Mouse (Mus musculus) lung, postnatal 4 days (tissue): Measurements from ENCODE around the gene Pitx2.
A peak's percentile ranks its signal among the peaks of the same experiment; 100 is the strongest.

Source experiments
- DNase-seq, 2 experiments: peaks; one replicate each; pipeline ENCODE4 v3.0.0; 2021

The Pitx2 gene

GRCm38 (mm10) chr3:129217862-129218370, 18.2 kb downstream of the Pitx2 start:
- DNase-seq = no peak

- peak in 1 of 2 experiments; percentile 24 for DNase-seq
Observed at GRCm38 (mm10) chr3:129218371-129218921, 18.8 kb downstream of the Pitx2 start.

GRCm38 (mm10) chr3:129220086-129220670, 20.5 kb downstream of the Pitx2 start:
- DNase-seq = no peak

GRCm38 (mm10) chr3:129220681-129221379, 21.2 kb downstream of the Pitx2 start:
- DNase-seq = no peak

GRCm38 (mm10) chr3:129221380-129222260, 21.9 kb downstream of the Pitx2 start:
- no peak for DNase-seq

- no peak for DNase-seq
Observed at GRCm38 (mm10) chr3:129222448-129223290, 23.0 kb downstream of the Pitx2 start.

GRCm38 (mm10) chr3:129223401-129223800, 23.7 kb downstream of the Pitx2 start:
- no peak for DNase-seq

GRCm38 (mm10) chr3:129223964-129224805, 24.5 kb downstream of the Pitx2 start:
- peak in 1 of 2 experiments; percentile 17 for DNase-seq

GRCm38 (mm10) chr3:129224806-129225576, 25.3 kb downstream of the Pitx2 start:
- peak in 1 of 2 experiments; percentile 23 for DNase-seq

- no peak for DNase-seq
Observed at GRCm38 (mm10) chr3:129225577-129226289, 26.1 kb downstream of the Pitx2 start.

- no peak for DNase-seq
Observed at GRCm38 (mm10) chr3:129226681-129227080, 27.0 kb downstream of the Pitx2 start.

- no peak for DNase-seq
Observed at GRCm38 (mm10) chr3:129227331-129227730, 27.7 kb downstream of the Pitx2 start.

- DNase-seq = no peak
Observed at GRCm38 (mm10) chr3:129238010-129238409, 38.3 kb downstream of the Pitx2 start.

GRCm38 (mm10) chr3:129238664-129239258, 39.1 kb downstream of the Pitx2 start:
- DNase-seq = no peak

GRCm38 (mm10) chr3:129250997-129251396, 51.3 kb downstream of the Pitx2 start:
- no peak for DNase-seq

- no peak for DNase-seq
Observed at GRCm38 (mm10) chr3:129254246-129254645, 54.6 kb downstream of the Pitx2 start.

GRCm38 (mm10) chr3:129256283-129256682, 56.6 kb downstream of the Pitx2 start:
- DNase-seq = no peak

- DNase-seq = peak in 1 of 2 experiments; percentile 5
Observed at GRCm38 (mm10) chr3:129256766-129257165, 57.1 kb downstream of the Pitx2 start.

- DNase-seq = no peak
Observed at GRCm38 (mm10) chr3:129258497-129258896, 58.8 kb downstream of the Pitx2 start.
